Comparison of ENCODE assay signal across 13 mouse cellular contexts in genomic region chr3:123169398-123169797, GRCm38 (mm10).
A peak's percentile ranks its signal among the peaks of the same experiment; 100 is the strongest.
DNase-seq lines count a peak whose midpoint lies in the region; ATAC-seq lines count a peak whose summit lies in the region.
"Had no signal": no experiment of that assay in that cellular context is flagged by ENCODE, and none has a peak within 500 bp of the region (broad histone marks: within the 10 kb centered on the region; RNA-seq: fewer than 3 reads in every experiment).

No protein-coding gene starts in this region.

- no peaks in the 10 kb centered on the region for H3K9me3 ChIP-seq in kidney, embryonic 14.5 days (ENCODE audit: control insufficient read depth, low read length)
- H3K9me3 ChIP-seq in embryonic facial prominence, embryonic 10.5 days: no peaks in the 10 kb centered on the region
- no peaks in the 10 kb centered on the region for H3K9me3 ChIP-seq in embryonic facial prominence, embryonic 12.5 days
- H3K9me3 ChIP-seq in stomach, embryonic 14.5 days (ENCODE audit: control insufficient read depth, low read depth, low read length): no peaks in the 10 kb centered on the region
- H3K9me3 ChIP-seq: forebrain, embryonic 10.5 days; hindbrain, embryonic 12.5 days had no signal

- H3K27me3 ChIP-seq in kidney, embryonic 14.5 days (ENCODE audit: control insufficient read depth, insufficient read depth, low read length): no peaks in the 10 kb centered on the region
- H3K27me3 ChIP-seq in embryonic facial prominence, embryonic 10.5 days (replicated peaks; ENCODE audit: low read depth, poor library complexity, severe bottlenecking): no peaks in the 10 kb centered on the region
- H3K27me3 ChIP-seq in embryonic facial prominence, embryonic 12.5 days: no peaks in the 10 kb centered on the region
- no peaks in the 10 kb centered on the region for H3K27me3 ChIP-seq in stomach, embryonic 14.5 days (ENCODE audit: control insufficient read depth, insufficient read depth, low read length)
- H3K27me3 ChIP-seq: CH12.LX; hindbrain, embryonic 12.5 days; Patski had no signal

- no peak overlapping the region for H3K9ac ChIP-seq in kidney, embryonic 14.5 days (ENCODE audit: low read depth, low read length)
- H3K9ac ChIP-seq in embryonic facial prominence, embryonic 12.5 days: no peak overlapping the region
- H3K9ac ChIP-seq in stomach, embryonic 14.5 days (replicated peaks; ENCODE audit: low read depth, low read length): no peak overlapping the region; the same call in 1 of the 2 replicates
- H3K9ac ChIP-seq: hindbrain, embryonic 12.5 days had no signal

- no peak overlapping the region for H3K4me3 ChIP-seq in kidney, embryonic 14.5 days (ENCODE audit: low read length)
- H3K4me3 ChIP-seq in embryonic facial prominence, embryonic 10.5 days: no peak overlapping the region
- no peak overlapping the region for H3K4me3 ChIP-seq in embryonic facial prominence, embryonic 12.5 days
- no peak overlapping the region for H3K4me3 ChIP-seq in stomach, embryonic 14.5 days (ENCODE audit: low read depth, low read length)
- H3K4me3 ChIP-seq: erythroblast, embryonic 14.5 days; forebrain, embryonic 10.5 days; hindbrain, embryonic 12.5 days had no signal

- intact Hi-C loops in left cerebral cortex, postnatal 14 days (cut with DNase I): loop anchor here (2.0 to 10.0 kb wide), 2 partner anchors 153 to 185 kb away; no protein-coding TSS in a partner anchor

- H3K27ac ChIP-seq in kidney, embryonic 14.5 days (ENCODE audit: low read depth, low read length): no peak overlapping the region
- H3K27ac ChIP-seq in embryonic facial prominence, embryonic 10.5 days (replicated peaks): peak overlapping the region; percentile 49; the same call in 1 of the 2 replicates
- H3K27ac ChIP-seq in embryonic facial prominence, embryonic 12.5 days: peak overlapping the region; percentile 79; the same call in 1 of the 2 replicates
- 0 out of 2 replicates have a peak overlapping the region, but pooled peaks have one; percentile 36 for H3K27ac ChIP-seq in stomach, embryonic 14.5 days (ENCODE audit: low read length)
- H3K27ac ChIP-seq: forebrain, embryonic 10.5 days; hindbrain, embryonic 12.5 days had no signal

- no peak overlapping the region for H3K4me2 ChIP-seq in kidney, embryonic 14.5 days (replicated peaks; ENCODE audit: low read depth, low read length)
- H3K4me2 ChIP-seq in embryonic facial prominence, embryonic 12.5 days (replicated peaks): no peak overlapping the region
- no peak overlapping the region for H3K4me2 ChIP-seq in stomach, embryonic 14.5 days (replicated peaks; ENCODE audit: low read depth, low read length)
- H3K4me2 ChIP-seq: hindbrain, embryonic 12.5 days had no signal

- no peaks in the 10 kb centered on the region for H3K36me3 ChIP-seq in kidney, embryonic 14.5 days (ENCODE audit: control insufficient read depth, insufficient read depth, low read length)
- no peaks in the 10 kb centered on the region for H3K36me3 ChIP-seq in embryonic facial prominence, embryonic 10.5 days (replicated peaks)
- no peaks in the 10 kb centered on the region for H3K36me3 ChIP-seq in embryonic facial prominence, embryonic 12.5 days
- H3K36me3 ChIP-seq in stomach, embryonic 14.5 days (ENCODE audit: control insufficient read depth, insufficient read depth, low read length): no peaks in the 10 kb centered on the region
- H3K36me3 ChIP-seq: forebrain, embryonic 10.5 days; hindbrain, embryonic 12.5 days had no signal

- ATAC-seq in kidney, embryonic 14.5 days (ENCODE audit: low FRiP score, low TSS enrichment): peak; percentile 51; the same call in 1 of the 2 replicates
- peak; percentile 58; the same call in 1 of the 2 replicates for ATAC-seq in embryonic facial prominence, embryonic 12.5 days (ENCODE audit: insufficient number of reproducible peaks, insufficient read depth, low FRiP score, low TSS enrichment)
- ATAC-seq in stomach, embryonic 14.5 days (ENCODE audit: insufficient number of reproducible peaks, insufficient read depth, low FRiP score, low read depth): no peak
- ATAC-seq in granulocyte monocyte progenitor cell, adult 5-6 weeks (replicated peaks; ENCODE audit: poor library complexity, severe bottlenecking): no peak

- WGBS in kidney, embryonic 14.5 days: 55% methylated on average over 4 of the region's 4 CpGs
- 67% methylated on average over 4 of the region's 4 CpGs for WGBS in embryonic facial prominence, embryonic 10.5 days
- WGBS in embryonic facial prominence, embryonic 12.5 days: 31% methylated on average over 4 of the region's 4 CpGs
- WGBS in stomach, embryonic 14.5 days: 59% methylated on average over 4 of the region's 4 CpGs

- H3K4me1 ChIP-seq in kidney, embryonic 14.5 days (ENCODE audit: control insufficient read depth, insufficient read depth, low read length): peaks cover 11% of the 10 kb centered on the region; the same call in 1 of the 2 replicates
- H3K4me1 ChIP-seq in embryonic facial prominence, embryonic 10.5 days: peaks cover 35% of the 10 kb centered on the region
- peaks cover 26% of the 10 kb centered on the region for H3K4me1 ChIP-seq in embryonic facial prominence, embryonic 12.5 days
- peaks cover 11% of the 10 kb centered on the region for H3K4me1 ChIP-seq in stomach, embryonic 14.5 days (ENCODE audit: control insufficient read depth, insufficient read depth, low read length)

- no peak for DNase-seq in kidney, adult 11 months
- DNase-seq in embryonic facial prominence, embryonic 10.5 days (ENCODE audit: low spot score): peak; percentile 53
- DNase-seq in urinary bladder, postnatal 36 days (ENCODE audit: low spot score in 2 of 2): no peak
- DNase-seq in left cerebral cortex, postnatal 14 days (ENCODE audit: low spot score in 2 of 2): no peak

Comparison
In these comparisons a context has a peak if more than half of its experiments do, and no peak if none do; other contexts are left out.
1. ATAC-seq: peak in kidney, embryonic 14.5 days (single experiment) and embryonic facial prominence, embryonic 12.5 days (single experiment); none in stomach, embryonic 14.5 days (single experiment) and granulocyte monocyte progenitor cell, adult 5-6 weeks (single experiment).